Mouse (Mus musculus) neural tube, embryonic 14.5 days (tissue): ENCODE results near the gene Pip4k2a. TPM values are rescaled to one million over a fixed set of nuclear protein-coding genes. Genes with fewer than 3 reads are reported as not detected.
"Not testable (repeated sequence)": the region's sequence is repeated elsewhere in the genome, so short reads cannot be mapped to it uniquely, and the experiment has no call there.

ENCODE experiments used
- ATAC-seq: fragments of 200-750 bp; cut with Nextera tagmentation; 2 replicates; pipeline ENCODE4 v1.8.0; 2017; ENCODE audit warnings: low read depth, mild to moderate bottlenecking, moderate TSS enrichment, moderate library complexity
- H3K27ac ChIP-seq: fragments of 300-500 bp; sonication (generic); 2 replicates; pipeline ENCODE4 v1.5.1; 2014; ENCODE audit warnings: low read depth, mild to moderate bottlenecking, control low read depth, low read length, moderate library complexity, mixed read lengths
- H3K27me3 ChIP-seq: fragments of 300-500 bp; sonication (generic); 2 replicates; pipeline ENCODE4 v1.6.1; 2014; ENCODE audit warnings: low read length; ENCODE audit not compliant: control insufficient read depth, insufficient read depth
- H3K36me3 ChIP-seq: fragments of 300-500 bp; sonication (generic); 2 replicates; pipeline ENCODE4 v1.6.1; 2014; ENCODE audit warnings: low read length, mixed read lengths; ENCODE audit not compliant: control insufficient read depth, insufficient read depth
- H3K4me1 ChIP-seq: fragments of 300-500 bp; sonication (generic); 2 replicates; pipeline ENCODE4 v1.6.1; 2014; ENCODE audit warnings: low read length; ENCODE audit not compliant: control insufficient read depth, insufficient read depth
- H3K4me2 ChIP-seq: fragments of 300-500 bp; sonication (generic); 2 replicates; pipeline ENCODE4 v1.6.1; 2014; ENCODE audit warnings: mild to moderate bottlenecking, low read depth, low read length, control low read depth
- H3K4me3 ChIP-seq: fragments of 300-500 bp; sonication (generic); 2 replicates; pipeline ENCODE4 v1.5.1; 2014; ENCODE audit warnings: low read depth, low read length, control low read depth, mixed read lengths
- H3K9ac ChIP-seq: fragments of 300-500 bp; sonication (generic); replicated peaks from 2 replicates; pipeline ENCODE4 v1.6.1; 2014; ENCODE audit warnings: low read depth, mild to moderate bottlenecking, control low read depth, low read length, mixed read lengths
- H3K9me3 ChIP-seq: fragments of 300-500 bp; sonication (generic); 2 replicates; pipeline ENCODE4 v1.6.1; 2016; ENCODE audit warnings: low read length; ENCODE audit not compliant: control insufficient read depth
- WGBS: fragments of 180-500 bp; shearing (Covaris S2); extraction: QIAGEN DNeasy Blood & Tissue Kit; methylation state at CpG from one replicate; pipeline ENCODE4 v1.1.7; 2014; 5-methylcytosine and 5-hydroxymethylcytosine counted together
- polyA plus RNA-seq: library from polyadenylated mRNA; unstranded; fragments of >200 nt; fragmentation: Nextera tagmentation; extraction: Ambion mirVana; gene quantifications from 2 replicates; pipeline ENCODE4 v1.2.1, GENCODE M21; 2014

The Pip4k2a gene
- polyA plus RNA-seq: 12.5 and 14.3 TPM in 2 replicates

DNA sequence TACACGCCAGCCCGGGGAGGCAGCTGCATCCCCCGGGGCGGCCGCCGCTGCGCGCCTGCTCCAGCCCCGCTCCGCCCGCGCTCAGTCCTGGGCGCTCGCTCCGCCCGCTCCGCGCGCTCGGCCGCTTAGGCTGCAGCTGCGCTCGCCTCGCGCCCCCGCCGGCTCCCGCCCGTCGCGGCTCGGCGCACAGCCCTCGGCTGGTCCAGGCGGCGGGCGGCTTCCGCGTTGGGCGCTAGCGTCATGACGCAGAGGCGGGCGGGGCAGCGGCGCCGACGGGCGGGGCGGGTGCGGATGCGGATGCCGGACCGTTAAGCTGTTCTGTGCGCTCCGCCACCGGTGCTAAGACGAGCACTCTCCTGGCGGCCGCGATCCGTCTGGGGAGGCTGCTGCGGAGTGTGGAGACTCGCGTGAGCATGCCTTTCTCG, at the start of gene Pip4k2a, which contains the start of gene 4930426L09Rik:
Gene Pip4k2a (minus strand): TSS at position 73 of the 425 bp plus-strand sequence.
Gene 4930426L09Rik (plus strand): TSS at position 290 of the 425 bp plus-strand sequence.
- H3K4me3 ChIP-seq: peak within 1 kb of the TSS; percentile 84
- under 1% methylated on average over 61 of the region's 66 CpGs for WGBS
- no peaks in the 10 kb centered on the region for H3K27me3 ChIP-seq
- peak; percentile 98 for ATAC-seq
- H3K4me1 ChIP-seq: peaks cover 10% of the 10 kb centered on the region; the same call in 1 of the 2 replicates
- peak within 1 kb of the TSS; percentile 77 for H3K9ac ChIP-seq
- H3K4me2 ChIP-seq: peak within 1 kb of the TSS; percentile 98
- H3K9me3 ChIP-seq: no peaks in the 10 kb centered on the region
- H3K27ac ChIP-seq: peak within 1 kb of the TSS; percentile 83
- H3K36me3 ChIP-seq: no peaks in the 10 kb centered on the region

DNA sequence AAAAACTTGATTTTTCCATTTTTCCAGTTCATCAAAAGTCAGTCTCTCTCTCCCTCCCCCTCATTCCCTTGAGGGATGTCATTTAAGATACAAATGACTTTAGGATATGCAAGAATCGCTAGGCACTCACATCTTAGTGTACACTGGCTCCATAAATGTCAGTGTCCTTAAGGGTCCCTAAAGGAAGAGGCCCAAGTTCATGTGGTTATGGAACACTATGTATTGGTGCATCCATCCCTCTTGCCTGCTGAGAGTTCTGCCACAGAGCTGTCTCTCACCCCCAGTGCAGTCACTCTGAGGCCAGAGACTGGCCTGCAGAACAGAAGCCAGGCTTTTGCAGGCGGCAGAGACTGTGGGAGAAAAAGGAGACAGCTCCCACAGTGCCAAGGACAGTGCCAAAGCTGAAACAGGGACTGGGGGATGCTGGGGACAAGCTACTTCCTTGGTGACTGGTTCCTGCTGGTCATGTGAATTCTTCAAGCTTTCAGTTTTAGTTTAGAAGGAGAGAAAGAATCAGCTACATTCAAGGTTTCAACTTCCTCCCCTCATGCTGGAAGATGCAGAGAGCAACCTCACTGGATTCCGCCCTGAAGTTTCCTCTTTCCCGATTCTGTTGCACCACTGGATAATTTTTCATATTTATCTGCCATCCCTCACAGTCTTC, 40.1 kb upstream of the Pip4k2a start:
- H3K9ac ChIP-seq: no peak overlapping the region
- ATAC-seq: no peak

DNA sequence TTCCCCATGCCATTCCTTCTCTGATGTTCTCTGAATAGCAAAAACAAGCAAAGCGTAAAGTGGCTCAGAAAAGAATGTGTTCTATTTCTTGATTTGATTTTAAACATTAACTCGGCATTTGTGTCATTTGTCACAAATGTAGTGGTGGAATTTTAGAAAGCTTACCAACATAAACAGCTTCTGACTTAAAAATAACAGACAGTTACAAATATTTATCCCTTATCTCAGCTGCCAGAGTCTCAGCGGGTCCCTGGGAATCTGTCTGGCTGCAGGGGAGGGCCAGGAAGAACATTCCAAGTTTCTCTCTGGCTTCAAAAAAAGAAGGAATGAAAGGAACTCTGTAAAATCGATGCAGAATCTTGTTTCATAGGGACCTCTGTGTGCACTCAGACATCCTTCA, 39.5 kb upstream of the Pip4k2a start:
- Histone ChIP-seq H3K27me3 (no peaks in the 10 kb centered on the region), H3K4me2 (no peak overlapping the region), H3K27ac (no peak overlapping the region), H3K4me3 (no peak overlapping the region), H3K9ac (no peak overlapping the region), H3K36me3 (no peaks in the 10 kb centered on the region), H3K9me3 (no peaks in the 10 kb centered on the region), H3K4me1 (no peaks in the 10 kb centered on the region)
- no peak for ATAC-seq
- 87% methylated on average over 4 of the region's 4 CpGs for WGBS

More for the DNA sequence above, 40.1 kb upstream of the Pip4k2a start:
- Histone ChIP-seq H3K36me3 (no peaks in the 10 kb centered on the region), H3K9me3 (no peaks in the 10 kb centered on the region), H3K27me3 (no peaks in the 10 kb centered on the region), H3K4me1 (no peaks in the 10 kb centered on the region), H3K27ac (no peak overlapping the region), H3K4me2 (no peak overlapping the region), H3K4me3 (no peak overlapping the region)
- 70% methylated on average over 4 of the region's 4 CpGs for WGBS

DNA sequence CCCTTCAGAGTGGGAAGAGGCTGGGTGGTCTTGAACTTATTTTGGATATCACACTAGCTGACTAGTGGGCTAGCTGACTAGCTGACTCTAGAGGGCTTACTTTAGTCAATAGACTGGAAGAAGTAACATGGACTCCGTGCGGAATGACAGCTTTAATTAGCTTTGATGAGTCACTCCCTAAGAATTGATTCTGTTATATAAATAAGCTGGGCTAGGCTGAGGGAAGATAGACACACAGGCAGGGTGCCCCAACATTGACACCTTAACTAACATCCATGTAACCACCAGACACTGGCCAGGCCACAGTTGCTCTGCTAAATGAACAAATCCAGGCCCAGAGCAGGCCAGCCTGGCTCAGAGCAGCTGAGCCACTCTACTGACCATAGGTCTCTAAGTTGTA, 26.9 kb upstream of the Pip4k2a start:
- no peak overlapping the region for H3K9ac ChIP-seq
- WGBS: 84% methylated on average over 2 of the region's 2 CpGs
- no peaks in the 10 kb centered on the region for H3K36me3 ChIP-seq
- no peak for ATAC-seq
- no peak overlapping the region for H3K4me2 ChIP-seq
- H3K9me3 ChIP-seq: no peaks in the 10 kb centered on the region
- no peaks in the 10 kb centered on the region for H3K27me3 ChIP-seq
- no peak overlapping the region for H3K4me3 ChIP-seq
- no peak overlapping the region for H3K27ac ChIP-seq
- no peaks in the 10 kb centered on the region for H3K4me1 ChIP-seq

DNA sequence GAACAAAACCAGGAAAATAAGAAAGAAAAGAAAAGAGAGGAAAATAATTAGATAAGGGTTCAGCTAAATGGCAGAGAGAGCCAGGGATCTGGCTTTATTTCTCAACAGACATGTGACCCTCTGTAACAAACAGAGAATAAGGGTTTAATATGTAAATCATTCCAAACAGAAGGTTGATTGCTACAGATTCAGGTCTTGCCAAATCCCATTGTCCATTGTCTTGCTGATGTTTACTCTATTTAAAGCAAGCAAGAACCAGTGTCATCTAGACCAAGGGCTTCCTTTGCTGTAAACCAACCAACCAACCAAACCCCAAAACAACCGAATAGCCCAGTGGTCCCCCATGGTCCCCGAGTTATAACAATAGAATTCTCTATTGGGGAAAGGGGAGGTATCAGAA, 20.1 kb upstream of the Pip4k2a start:
- WGBS: 81% methylated on average over 2 of the region's 2 CpGs
- no peak for ATAC-seq

DNA sequence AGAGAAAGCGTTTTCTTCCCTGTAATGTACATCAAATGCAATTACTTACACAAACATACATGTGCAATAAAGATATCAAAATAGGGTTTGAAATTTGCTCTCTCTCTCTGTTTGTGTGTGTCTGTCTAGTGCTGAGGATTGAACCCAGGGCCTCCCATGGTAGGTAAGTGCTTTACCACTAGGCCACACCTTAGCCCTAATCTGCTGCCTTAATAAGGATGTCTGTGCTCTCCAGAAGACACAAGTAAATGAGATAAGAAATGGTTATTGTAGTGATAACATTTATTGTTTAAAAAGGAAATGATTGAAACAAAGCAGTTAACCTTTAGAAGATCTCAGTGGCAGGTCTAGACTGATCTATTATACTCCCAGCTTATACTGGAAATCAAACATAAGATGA, 18.9 kb upstream of the Pip4k2a start:
- H3K4me1 ChIP-seq: no peaks in the 10 kb centered on the region
- no peaks in the 10 kb centered on the region for H3K27me3 ChIP-seq
- no peak overlapping the region for H3K4me3 ChIP-seq
- ATAC-seq: no peak
- H3K9me3 ChIP-seq: no peaks in the 10 kb centered on the region
- no peak overlapping the region for H3K9ac ChIP-seq
- no peaks in the 10 kb centered on the region for H3K36me3 ChIP-seq
- 80% methylated on average over 1 of the region's 1 CpGs for WGBS
- H3K4me2 ChIP-seq: no peak overlapping the region
- H3K27ac ChIP-seq: no peak overlapping the region

More for the DNA sequence above, 20.1 kb upstream of the Pip4k2a start:
- H3K9me3 ChIP-seq: no peaks in the 10 kb centered on the region
- no peak overlapping the region for H3K9ac ChIP-seq
- H3K4me1 ChIP-seq: no peaks in the 10 kb centered on the region
- H3K27me3 ChIP-seq: no peaks in the 10 kb centered on the region
- H3K4me3 ChIP-seq: no peak overlapping the region
- H3K36me3 ChIP-seq: no peaks in the 10 kb centered on the region
- no peak overlapping the region for H3K27ac ChIP-seq
- H3K4me2 ChIP-seq: no peak overlapping the region

DNA sequence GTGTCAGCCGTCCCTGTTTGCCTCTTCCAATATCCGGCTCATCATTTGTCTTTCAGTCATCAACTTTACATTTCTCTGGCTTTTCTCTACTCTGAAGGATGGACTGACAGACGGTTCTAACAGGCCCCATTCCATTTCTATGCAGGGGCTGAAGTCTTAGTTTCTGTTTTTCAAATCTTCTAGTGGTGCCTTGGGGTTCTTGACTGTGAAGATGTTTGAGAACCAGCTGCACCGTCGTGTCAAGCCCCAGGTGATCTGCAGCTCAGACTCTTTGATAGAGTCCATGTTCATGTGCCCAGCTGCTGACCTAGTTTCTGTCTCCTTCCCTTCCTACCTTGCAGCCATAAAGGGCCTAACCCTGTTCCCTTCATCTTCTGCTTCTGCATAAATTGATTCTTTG, 18.4 kb upstream of the Pip4k2a start:
- Histone ChIP-seq H3K4me1 (no peaks in the 10 kb centered on the region), H3K4me3 (no peak overlapping the region), H3K27me3 (no peaks in the 10 kb centered on the region), H3K27ac (no peak overlapping the region), H3K4me2 (no peak overlapping the region), H3K9ac (no peak overlapping the region), H3K36me3 (no peaks in the 10 kb centered on the region), H3K9me3 (no peaks in the 10 kb centered on the region)
- WGBS: 88% methylated on average over 5 of the region's 5 CpGs
- no peak for ATAC-seq

DNA sequence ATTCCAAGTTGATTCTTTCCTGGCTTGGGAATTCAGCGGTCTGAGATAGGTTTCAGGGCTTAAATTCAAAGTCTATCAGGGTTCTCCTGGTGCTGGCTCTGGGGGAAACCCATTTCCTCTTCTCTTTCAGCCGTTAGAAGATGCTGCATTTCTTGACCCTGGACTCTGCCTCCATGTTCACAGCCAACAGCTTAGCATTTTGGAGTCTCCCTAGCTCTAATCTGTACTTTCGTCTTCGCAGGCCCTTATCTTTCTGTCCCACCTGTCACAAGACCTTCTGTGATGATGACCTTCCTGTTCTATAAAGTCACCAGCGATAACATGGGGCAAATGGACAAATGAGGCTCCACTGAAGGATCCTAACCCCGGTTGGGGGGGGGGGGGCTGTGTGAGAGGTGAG, 13.5 kb upstream of the Pip4k2a start:
- no peaks in the 10 kb centered on the region for H3K27me3 ChIP-seq
- no peaks in the 10 kb centered on the region for H3K36me3 ChIP-seq
- WGBS: 88% methylated on average over 6 of the region's 6 CpGs
- no peak for ATAC-seq
- H3K9me3 ChIP-seq: no peaks in the 10 kb centered on the region
- H3K27ac ChIP-seq: no peak overlapping the region
- H3K4me2 ChIP-seq: no peak overlapping the region
- no peak overlapping the region for H3K9ac ChIP-seq
- no peak overlapping the region for H3K4me3 ChIP-seq
- H3K4me1 ChIP-seq: no peaks in the 10 kb centered on the region

DNA sequence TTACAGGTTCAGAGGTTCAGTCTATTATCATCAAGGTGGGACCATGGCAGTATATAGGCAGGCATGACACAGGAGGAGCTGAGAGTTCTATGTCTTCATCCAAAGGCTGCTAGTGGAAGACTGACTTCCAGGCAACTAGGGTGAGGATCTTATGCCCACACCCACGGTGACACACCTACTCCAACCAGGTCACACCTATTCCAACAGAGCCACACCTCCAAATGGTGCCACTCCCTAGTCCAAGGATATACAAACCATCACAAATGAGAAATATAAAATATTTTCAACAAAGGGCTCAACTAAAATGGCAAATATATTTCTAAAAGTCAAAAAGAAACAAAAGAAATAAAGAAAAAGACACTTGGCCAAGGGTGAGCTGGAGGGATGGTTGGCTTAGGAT, 12.6 kb upstream of the Pip4k2a start:
- not testable (repeated sequence) for H3K9ac ChIP-seq, H3K4me3 ChIP-seq, H3K4me1 ChIP-seq, ATAC-seq, H3K9me3 ChIP-seq, H3K27me3 ChIP-seq, H3K27ac ChIP-seq, H3K36me3 ChIP-seq, H3K4me2 ChIP-seq
- 100% methylated on average over 1 of the region's 1 CpGs for WGBS
